Mouse (Mus musculus) kidney, adult 2 months (tissue): ENCODE measurements around the gene Sesn2.

Experiments used
- CTCF ChIP-seq: fragments of 200-500 bp; conservative IDR thresholded peaks from 2 replicates; pipeline ENCODE4 v1.5.1; 2011; ENCODE audit warnings: low read depth, mild to moderate bottlenecking, control low read depth, low read length, moderate library complexity, mixed read lengths; ENCODE audit not compliant: insufficient read depth, insufficient read length
- POLR2A ChIP-seq: fragments of 200-500 bp; IDR thresholded peaks from one replicate; pipeline ENCODE4 v1.6.1; 2011; ENCODE audit warnings: low read depth, low read length, control low read depth

GRCm38 (mm10) chr4:132519188-132519587 is 8.9 kb upstream of the Sesn2 start:
- TF ChIP-seq CTCF (no peak), POLR2A (no peak)
